Mouse (Mus musculus): Measurements from ENCODE around the gene Dpm3.

DNA sequence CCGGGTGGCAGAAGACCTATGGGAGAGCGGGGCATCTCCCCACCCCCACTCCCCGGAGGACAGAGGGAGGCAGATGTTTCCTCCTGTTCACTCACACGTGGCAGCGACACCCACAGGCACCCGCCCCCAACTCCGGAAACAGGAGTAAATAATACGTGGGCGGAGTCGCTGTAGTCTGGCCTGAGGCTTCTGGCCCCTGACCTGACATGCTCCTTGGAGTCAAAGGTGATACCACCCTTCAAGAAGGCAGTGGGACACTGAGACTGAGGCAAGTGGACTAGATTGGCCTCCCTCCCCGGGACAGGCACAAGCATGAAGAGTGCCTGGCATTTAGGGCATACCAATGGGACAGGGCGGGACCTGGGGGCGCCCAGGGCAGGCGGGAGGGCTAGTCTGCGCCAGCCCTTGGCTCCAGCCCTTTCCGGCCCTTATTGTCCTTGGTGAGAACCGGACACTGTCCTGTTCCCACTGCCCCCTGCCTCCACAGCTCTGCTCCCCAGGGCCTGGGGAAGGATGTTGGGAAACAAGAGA is 7.7 kb upstream of the Dpm3 start:
- TF ChIP-seq CTCF (IDR thresholded peaks at IDR 0.05; ENCODE audit: extremely low read depth, insufficient read length, insufficient replicate concordance, low read depth, low read length) = no peak
- no peak for TF ChIP-seq POLR2A (IDR thresholded peaks at IDR 0.05; ENCODE audit: low read depth, low read length)

All from small intestine, adult 2 months (tissue).